Mouse (Mus musculus): Measurements from ENCODE around the gene Slc12a6. TPM values are rescaled to one million over a fixed set of nuclear protein-coding genes. Genes with fewer than 3 reads are reported as not detected.

Slc12a6 gene
- total RNA-seq, 2 experiments from 2014 or later = 26.2 to 26.4 TPM

DNA sequence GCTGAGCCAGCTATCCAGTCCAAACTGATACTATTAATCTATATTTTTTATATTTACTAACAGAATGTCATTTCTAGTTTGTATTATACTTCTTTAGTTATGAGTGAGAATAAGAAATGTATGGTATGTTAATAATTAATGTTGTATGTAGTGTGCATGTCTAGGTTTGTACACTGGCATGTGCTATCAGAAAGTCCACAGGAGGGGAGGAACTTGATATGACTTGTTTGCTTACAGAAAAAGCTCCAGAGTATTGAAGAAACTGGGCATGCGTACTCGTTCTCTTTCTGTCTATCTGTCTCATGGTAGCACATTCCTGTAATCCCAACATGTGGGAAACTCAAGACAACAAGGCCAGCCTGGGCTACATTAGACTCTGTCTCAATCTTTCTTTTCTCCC lies 52.6 kb downstream of the Slc12a6 start:
- no peak for DNase-seq (ENCODE audit: low spot score)

GRCm38 (mm10) chr2:112318905-112319304 lies 53.3 kb downstream of the Slc12a6 start:
- peak; percentile 16 for DNase-seq (ENCODE audit: low spot score)

DNA sequence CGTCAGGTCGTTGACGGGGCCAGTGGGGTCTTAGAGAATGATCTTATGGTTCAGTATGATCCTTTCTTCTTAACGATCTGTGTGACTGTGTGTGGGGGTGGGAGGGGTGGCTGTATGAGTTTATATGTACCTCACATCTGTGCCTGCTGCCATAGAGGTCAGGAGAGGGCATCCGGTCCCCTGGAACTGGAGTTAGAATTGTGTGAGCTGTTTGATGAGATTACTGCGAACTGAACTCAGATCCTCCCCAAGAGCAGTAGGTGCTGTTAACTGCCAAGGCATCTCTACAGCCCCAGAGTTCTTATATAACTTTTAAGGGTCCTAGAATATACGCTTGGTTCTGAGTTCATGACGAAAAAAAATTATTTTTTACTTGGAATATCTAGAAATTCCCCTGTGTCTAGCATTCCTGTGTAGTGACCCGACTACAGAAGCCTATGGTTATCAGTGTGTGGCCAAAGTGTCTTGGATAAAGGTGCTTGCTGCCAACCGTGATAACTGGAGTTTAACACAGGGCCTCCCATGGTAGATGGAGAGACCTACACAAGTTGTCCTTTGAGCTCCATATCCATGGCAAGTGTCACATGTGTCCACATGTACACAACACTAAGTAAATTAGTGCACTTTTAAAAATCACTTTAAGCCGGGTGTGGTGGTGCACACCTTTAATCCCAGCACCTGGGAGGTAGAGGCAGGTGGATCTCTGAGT lies 62.6 kb downstream of the Slc12a6 start:
- no peak for DNase-seq (ENCODE audit: low spot score)

DNA sequence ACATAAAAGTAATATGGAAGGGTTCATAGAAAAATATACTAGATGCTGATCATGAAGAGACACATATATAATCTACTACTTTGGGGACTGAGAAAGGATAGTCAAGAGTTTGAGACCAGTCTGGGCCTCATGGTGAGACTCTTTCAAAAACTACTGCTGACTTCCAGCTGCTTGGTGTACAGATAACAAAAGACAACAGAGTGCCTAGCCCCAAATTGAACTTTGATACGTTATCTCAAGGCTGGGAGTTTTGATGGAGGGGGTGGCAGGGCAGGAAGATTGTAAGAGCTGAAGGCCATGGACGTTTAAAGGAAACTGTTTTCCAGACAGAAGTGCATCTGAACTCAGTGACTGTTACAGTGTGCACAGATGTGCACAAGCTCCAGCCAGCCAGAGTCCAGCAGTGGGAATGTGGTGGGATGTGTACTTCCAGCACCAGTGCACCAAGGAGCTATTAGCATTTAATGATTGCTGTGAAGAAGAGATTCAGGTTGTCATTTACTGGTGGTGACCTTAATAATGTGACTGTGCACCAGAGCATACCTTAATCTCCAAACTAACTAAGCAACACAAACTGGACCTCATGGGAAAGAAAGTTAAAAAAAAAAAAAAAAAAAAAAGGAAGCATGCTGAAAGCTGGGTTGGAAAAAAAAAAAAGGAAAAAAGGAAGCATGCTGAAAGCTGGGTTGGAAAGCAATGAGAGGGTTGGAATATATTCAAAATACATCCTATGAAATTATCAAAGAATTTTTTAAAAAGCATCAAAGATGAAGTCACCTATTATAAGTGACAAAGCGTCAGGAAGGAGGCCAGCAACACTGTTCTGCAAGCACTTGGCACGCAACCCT lies 66.7 kb downstream of the Slc12a6 start:
- DNase-seq (ENCODE audit: low spot score) = no peak

DNA sequence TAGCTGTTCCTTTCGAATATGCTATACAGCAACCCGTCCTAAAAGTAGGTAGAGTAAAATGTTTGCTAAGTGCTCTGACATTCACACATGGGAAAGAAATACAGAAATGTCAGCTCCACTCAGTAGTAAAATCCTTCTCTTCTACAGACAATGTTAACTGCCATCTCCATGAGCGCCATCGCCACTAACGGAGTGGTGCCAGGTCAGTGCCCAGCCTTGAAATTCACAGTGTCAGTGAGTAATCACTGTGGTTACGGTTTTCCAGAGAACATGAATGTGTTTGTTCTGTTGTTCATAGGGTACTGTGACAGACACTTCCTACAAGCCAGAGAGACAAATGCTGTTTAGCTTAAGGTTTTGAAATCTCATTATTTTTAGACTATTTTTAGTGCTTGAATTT lies 71.6 kb downstream of the Slc12a6 start:
- no peak for DNase-seq (ENCODE audit: low spot score)

DNA sequence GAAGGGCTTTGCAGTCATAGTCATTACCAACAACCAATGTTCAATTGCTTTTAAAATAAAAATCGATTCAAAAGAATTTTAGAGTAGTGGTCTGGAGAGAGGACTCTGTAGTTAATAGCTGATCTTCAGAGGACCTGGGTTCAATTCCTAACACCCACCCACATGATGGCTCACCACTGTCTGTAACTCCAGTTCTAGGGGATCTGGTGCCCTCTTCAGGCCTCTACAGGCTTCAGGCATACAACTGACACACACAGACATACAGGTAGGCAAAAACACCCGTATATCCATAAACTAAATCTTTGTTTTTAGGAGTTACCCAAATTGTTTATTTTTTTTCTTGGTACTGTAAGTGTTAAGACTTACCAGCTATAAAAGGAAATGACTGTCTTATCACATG lies 74.1 kb downstream of the Slc12a6 start:
- DNase-seq (ENCODE audit: low spot score) = no peak

- no peak for DNase-seq (ENCODE audit: low spot score)
These were observed 75.5 kb downstream of the Slc12a6 start for GRCm38 (mm10) chr2:112341117-112341516.

DNA sequence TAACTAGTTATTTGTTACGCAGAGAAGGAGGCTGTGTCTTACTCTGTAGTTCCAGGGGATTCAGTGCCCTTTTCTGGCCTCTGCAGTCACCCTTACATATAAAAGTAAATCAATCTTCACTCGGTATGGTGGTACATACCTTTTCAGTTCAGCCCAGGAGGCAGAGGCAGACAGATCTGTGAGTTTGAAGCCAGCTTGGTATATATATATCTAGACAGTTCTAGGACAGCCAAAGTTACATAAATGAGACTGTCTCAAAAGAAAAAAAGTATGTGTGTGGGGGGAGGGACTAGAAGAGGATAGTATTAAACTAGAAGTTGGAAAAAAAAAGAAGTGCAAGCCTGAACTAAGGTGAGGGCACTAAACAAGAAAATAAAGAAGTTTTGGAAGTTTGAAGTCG lies 82.6 kb downstream of the Slc12a6 start:
- no peak for DNase-seq (ENCODE audit: low spot score)

- DNase-seq (ENCODE audit: low spot score) = no peak
These were observed 88.2 kb downstream of the Slc12a6 start for GRCm38 (mm10) chr2:112353685-112354455.

GRCm38 (mm10) chr2:112359611-112360010 lies 94.0 kb downstream of the Slc12a6 start:
- DNase-seq (ENCODE audit: low spot score) = no peak

GRCm38 (mm10) chr2:112360012-112360780 lies 94.6 kb downstream of the Slc12a6 start:
- no peak for DNase-seq (ENCODE audit: low spot score)

- DNase-seq (ENCODE audit: low spot score) = no peak
These were observed 95.2 kb downstream of the Slc12a6 start for GRCm38 (mm10) chr2:112360781-112361169.

DNA sequence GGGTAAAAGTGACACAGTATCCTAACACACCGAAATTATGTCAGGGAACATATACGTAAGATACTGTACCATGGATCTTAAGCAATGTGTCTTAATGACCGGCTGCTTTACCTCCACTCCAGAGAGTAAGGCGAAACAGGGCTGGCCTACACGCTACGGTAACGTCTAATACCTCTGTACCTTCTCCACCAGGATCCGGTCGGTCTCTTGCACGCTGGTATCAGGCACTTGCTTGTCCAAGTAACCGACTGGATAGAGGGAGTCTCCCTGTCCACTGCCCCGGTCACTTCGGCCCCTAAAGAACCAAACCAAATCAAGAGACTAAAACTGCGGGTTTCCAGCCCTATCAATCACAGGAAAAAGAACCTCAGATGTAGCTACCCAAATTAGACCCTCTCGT lies 101.6 kb downstream of the Slc12a6 start:
- DNase-seq (ENCODE audit: low spot score) = no peak

GRCm38 (mm10) chr2:112367726-112368673 lies 102.4 kb downstream of the Slc12a6 start, which contains the start of gene Emc4:
TSS of gene Emc4 (minus strand) at chr2:112368027.
- DNase-seq (ENCODE audit: low spot score) = peak; percentile 90

DNA sequence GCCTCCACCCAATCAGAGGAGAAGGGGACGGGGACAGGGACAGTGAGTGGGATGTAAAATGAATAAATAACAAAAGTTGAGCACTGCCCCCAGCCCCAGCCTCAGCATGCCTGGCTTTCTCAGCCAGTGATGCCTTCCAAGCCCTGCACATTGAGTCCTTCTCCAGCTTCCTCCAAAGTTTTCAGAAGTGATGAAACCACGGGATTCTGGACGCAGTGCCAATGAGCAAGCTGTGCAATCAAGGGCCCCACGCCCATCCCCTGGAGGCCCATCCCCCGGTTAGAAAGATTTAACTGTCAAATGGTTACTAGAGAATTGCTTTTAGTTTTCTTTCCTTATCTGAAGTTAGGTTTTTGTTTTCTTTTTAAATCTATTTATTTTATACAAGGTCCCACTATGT lies 104.3 kb downstream of the Slc12a6 start:
- peak; percentile 78 for DNase-seq (ENCODE audit: low spot score)

- peak; percentile 43 for DNase-seq (ENCODE audit: low spot score)
These were observed 107.5 kb downstream of the Slc12a6 start for GRCm38 (mm10) chr2:112373141-112373540.

DNA sequence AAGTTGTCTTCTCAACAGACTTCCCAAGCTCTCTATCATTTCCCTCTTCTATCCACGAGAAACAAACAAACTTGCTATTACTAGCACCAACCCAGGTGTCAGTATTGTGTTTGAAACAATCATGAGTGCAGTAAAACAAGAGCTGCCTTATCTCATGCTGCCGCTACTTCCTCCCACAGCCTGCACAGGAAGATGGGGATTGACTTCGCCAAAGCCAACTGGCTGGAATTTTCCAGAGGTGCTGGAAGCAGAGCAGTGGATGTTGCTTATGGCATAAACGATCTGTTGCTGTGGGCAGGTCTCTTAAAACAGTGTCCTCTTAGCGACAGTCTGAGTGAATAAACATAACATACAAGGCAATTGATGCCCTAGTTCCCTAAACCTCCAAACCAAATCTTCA lies 109.0 kb downstream of the Slc12a6 start:
- DNase-seq (ENCODE audit: low spot score) = no peak

DNA sequence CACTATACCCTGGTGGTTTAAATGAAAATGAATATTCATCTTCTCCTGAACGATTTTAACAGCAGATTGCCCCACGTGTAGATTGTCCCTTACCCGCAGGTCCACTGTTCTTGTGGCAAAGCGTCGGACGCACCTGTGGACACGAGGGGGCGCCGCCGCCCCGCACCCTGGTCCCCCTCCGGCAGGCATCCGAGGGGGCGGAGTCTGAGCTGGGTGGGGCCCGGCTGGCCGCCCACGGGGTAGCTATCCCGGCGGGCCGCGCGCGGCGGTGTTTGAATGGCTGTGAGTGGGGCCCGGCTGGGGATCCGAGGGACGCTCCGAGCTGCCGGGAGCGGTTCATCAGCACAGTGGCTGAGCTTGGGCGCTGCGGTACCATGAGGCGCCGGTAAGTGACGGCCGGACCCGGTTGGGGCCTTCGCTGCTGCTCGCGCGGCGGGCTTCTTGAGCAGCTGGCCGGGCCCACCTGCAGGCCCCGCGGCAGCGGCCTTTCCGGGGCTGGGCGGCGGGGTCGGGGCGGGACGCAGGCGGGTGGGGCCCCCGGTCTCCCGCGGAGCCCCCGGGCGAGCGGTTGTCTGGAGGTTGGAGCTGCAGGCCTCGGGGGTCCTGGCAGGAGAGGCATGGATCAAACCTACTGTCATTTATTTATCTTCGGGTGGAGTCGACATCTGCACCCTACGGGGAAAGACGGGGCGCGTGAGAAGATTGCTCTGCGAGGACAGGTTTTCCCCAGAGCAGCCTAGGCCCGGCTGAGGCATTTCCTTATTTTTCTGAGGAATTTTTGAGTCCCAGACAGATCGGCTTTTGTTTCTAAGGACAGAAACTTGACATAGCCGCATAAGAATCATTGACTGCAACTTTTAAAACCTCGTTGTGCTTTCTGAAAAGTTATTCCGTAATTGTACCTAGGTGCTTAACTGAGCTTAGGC lies 113.6 kb downstream of the Slc12a6 start, which contains the start of gene Katnbl1:
Gene Katnbl1, plus strand, starts transcription at position 239 of the 926 bp plus-strand sequence.
- DNase-seq (ENCODE audit: low spot score) = peak; percentile 93

GRCm38 (mm10) chr2:112380131-112380530 lies 114.5 kb downstream of the Slc12a6 start:
- no peak for DNase-seq (ENCODE audit: low spot score)

Measured in gastrocnemius, adult 18-20 months (tissue).